Mouse (Mus musculus) central nervous system, embryonic 11.5 days (tissue): ENCODE results near the gene Gm21981. TPM values are rescaled to one million over a fixed set of nuclear protein-coding genes. Genes with fewer than 3 reads are reported as not detected.

Experiments
- polyA plus RNA-seq: library from polyadenylated mRNA; depleted of rRNA; stranded (reverse); fragments of >200 nt; gene quantifications from 2 replicates; pipeline ENCODE4 v1.2.3, GENCODE M21; 2012; rRNA removed

The Gm21981 gene
- polyA plus RNA-seq: 0.94 and 2.4 TPM in 2 replicates

DNA sequence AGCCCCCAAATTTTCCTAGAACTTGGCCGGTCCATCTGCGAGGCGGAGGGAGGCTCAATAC, at the start of gene Gm21981:
Gene Gm21981, minus strand, starts transcription at position 14 of the 61 bp plus-strand sequence.

DNA sequence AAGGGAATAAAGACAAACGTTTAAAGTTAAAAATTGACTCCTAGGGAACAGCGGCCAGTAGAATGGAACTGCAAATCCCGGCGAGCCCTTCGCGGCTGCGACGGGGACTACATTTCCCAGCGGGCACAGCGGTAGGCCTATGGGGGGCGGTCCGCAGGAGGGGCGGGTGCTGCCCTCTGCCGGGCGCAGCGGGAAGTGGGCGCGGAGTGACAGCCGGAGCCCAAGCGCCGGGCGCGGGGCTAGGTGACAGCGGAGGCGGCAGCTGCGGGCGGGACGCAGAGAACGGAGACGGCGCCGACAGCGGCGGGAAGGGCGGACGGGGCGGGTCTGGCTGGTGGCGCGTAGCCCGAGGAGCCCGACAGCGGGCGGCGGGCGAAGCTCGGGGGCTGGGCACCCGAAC, 42.6 kb upstream of the Gm21981 start, which contains the start of gene Tfeb:
Gene Tfeb, plus strand, starts transcription at position 175 of the 400 bp plus-strand sequence.

DNA sequence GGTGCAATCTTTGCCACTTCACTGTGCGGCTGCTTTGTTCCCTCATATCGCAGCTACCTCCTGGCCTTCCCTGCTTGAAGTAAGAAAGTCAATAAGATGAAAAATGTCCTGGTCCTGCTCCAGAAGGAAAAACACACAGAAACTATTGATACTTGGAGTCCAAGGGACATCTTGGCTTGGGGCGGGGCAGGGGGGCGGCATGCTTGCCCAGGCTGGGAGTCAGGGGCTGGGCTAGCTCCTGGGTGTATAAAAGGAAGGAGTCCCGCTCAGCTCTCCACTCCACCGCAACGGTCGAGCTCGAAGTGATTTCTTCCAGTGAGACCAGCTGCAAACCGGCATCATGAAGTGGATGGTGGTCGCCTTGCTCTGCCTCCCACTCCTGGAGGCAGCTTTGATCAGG, 32.3 kb upstream of the Gm21981 start, which contains the start of gene Pgc:
Gene Pgc, plus strand, starts transcription at position 277 of the 400 bp plus-strand sequence.

DNA sequence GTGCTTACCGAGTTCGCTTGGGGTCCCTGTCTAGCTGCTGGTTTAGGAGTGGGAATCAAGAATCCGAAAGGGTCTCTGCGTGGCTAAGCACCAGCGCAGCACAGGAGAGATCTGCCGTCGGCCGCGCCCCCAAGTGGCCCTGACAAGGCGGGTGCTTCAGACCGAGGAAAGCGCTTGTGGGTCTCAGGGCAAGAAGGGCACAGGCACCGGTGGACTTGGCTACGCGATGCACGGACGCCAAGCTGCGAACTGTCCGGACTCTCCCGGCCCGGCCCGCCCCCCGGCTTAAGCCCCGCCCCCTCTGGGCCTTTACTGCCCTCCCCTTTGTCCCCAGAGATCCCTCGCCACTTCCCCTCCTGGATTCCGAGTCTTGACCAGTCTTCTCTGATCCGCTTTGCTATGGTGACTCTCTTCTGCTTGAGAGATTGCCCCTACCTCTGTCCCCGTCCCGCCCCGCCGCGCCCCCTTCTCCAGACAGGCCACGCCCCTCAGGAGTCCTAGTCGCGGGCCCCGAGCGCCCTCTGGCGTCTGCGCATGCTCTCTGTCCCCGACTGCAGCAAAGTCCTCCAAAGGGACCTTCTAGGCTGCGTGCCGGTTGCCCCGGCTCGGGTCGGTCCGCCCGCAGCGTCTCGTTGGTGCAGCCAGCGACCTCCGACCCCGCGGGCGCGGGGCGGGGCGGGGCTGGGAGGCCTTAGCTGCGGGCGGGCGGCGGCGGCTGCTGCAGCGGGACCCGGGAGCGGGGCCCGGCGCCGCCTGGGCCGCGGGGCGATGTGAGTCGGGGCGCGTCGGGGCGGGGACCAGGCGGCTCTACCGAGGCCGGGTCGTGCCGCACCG, 465 bp upstream of the Gm21981 start, which contains the start of gene Prickle4:
Gene Prickle4, minus strand, starts transcription at position 234 of the 834 bp plus-strand sequence.

DNA sequence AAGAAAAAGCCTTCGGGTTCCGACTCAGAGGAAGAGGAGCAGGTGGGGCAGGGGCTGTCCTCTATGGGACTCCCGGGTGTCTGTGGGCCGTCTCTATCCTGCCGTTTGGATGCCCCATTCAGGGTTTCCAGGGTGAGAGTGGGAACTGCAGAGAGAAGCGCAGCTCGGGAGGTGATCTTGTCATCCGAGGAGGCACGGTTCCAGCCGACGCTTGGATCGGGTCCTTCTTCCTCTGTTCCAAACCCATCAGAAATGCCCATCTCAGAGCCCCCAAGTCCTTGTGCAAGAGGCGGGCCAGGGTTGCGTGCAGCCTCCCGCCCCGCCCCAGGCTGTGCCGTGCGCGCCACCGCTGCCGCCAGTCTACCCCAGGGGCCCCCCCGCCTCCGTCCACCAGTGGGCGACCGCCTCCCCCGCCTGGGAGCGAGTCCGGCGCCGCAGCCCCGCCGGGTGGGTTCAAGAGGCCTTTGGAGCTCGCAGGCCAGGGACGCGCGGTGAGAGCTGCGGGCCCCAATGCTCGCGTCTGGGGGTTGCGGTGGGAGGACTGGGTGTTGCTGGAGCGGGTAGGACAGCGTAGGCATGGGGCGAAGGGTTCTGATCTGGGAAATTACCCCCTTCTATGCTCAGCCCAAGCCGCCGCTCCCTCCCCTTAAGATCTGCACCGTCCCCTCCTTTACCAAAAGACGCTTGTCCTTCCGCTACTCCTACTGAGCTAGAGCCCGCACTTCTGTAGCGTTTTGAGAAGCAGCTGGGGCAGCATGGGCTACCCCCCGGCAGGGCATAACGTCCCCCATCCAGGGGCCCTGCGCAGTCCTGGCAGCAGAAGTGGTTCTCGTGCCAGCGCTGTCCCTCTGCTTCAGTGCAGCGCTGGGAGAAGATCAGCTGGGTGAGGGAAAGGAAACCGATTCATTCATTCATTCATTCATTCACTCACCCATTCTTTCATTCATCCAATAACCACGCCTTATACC, 5.4 kb downstream of the Gm21981 start, which contains the start of gene Frs3:
Gene Frs3, plus strand, starts transcription at position 423 of the 968 bp plus-strand sequence.

DNA sequence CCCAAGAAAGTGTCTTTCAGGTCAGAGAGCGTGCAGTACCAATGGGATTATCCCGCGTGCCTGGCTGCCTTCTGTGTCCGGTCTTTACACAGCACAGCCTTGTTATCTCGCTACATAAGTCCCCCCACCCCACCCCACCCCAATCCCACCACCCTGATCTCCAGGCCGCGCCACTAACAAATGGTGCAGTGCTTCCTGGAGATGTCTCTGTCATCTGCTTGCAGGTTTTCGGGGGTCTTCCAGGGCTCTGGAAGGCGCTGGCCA, 6.0 kb downstream of the Gm21981 start, which contains the start of gene Tomm6:
Gene Tomm6, minus strand, starts transcription at position 43 of the 264 bp plus-strand sequence.

Other genes with a start within 250 kb of the Gm21981 start
- gene Taf8, start 192.2 kb downstream of the Gm21981 start, polyA plus RNA-seq: 47.4 and 48.0 TPM in 2 replicates
- gene Ccnd3, start 189.4 kb downstream of the Gm21981 start, polyA plus RNA-seq: 194 and 197 TPM in 2 replicates
- gene Bysl, start 83.0 kb downstream of the Gm21981 start, polyA plus RNA-seq: 23.2 and 24.1 TPM in 2 replicates
- 47.8 and 57.1 TPM in 2 replicates for gene Med20, start 82.9 kb downstream of the Gm21981 start, polyA plus RNA-seq
- 2.2 and 4.3 TPM in 2 replicates for gene Gm20517, start 82.9 kb downstream of the Gm21981 start, polyA plus RNA-seq
- gene Usp49, start 63.8 kb downstream of the Gm21981 start, polyA plus RNA-seq: 21.1 and 27.6 TPM in 2 replicates
- gene Tomm6, start 6.1 kb downstream of the Gm21981 start, polyA plus RNA-seq: 104 and 158 TPM in 2 replicates
- gene Frs3, start 5.4 kb downstream of the Gm21981 start, polyA plus RNA-seq: 18.9 and 19.9 TPM in 2 replicates
- gene Prickle4, start 281 bp upstream of the Gm21981 start, polyA plus RNA-seq: 0.93 and 4.4 TPM in 2 replicates
- not detected in 2 replicates for gene Pgc, start 32.4 kb upstream of the Gm21981 start, polyA plus RNA-seq
- gene Tfeb, start 42.6 kb upstream of the Gm21981 start, polyA plus RNA-seq: 2.1 and 2.8 TPM in 2 replicates
- gene Mdfi, start 140.2 kb upstream of the Gm21981 start, polyA plus RNA-seq: 80.5 and 157 TPM in 2 replicates
- 96.2 and 105 TPM in 2 replicates for gene Foxp4, start 230.2 kb upstream of the Gm21981 start, polyA plus RNA-seq